Mouse (Mus musculus) ES-Bruce4 (cell line): ENCODE measurements around the gene Gtf2h2. TPM values are rescaled to one million over a fixed set of nuclear protein-coding genes. Genes with fewer than 3 reads are reported as not detected.
"Not testable (repeated sequence)": the region's sequence is repeated elsewhere in the genome, so short reads cannot be mapped to it uniquely, and the experiment has no call there.

Experiments
- H3K27ac ChIP-seq: 2 replicates; pipeline ENCODE4 v1.5.1; 2012; ENCODE audit warnings: low read length, inconsistent platforms; ENCODE audit not compliant: insufficient read depth
- H3K27me3 ChIP-seq: 2 replicates; pipeline ENCODE4 v1.6.1; 2012; ENCODE audit warnings: mild to moderate bottlenecking, low read length, inconsistent platforms; ENCODE audit not compliant: control insufficient read depth, poor library complexity, insufficient read depth, severe bottlenecking
- H3K36me3 ChIP-seq: 2 replicates; pipeline ENCODE4 v1.6.1; 2012; ENCODE audit warnings: inconsistent platforms, mild to moderate bottlenecking, low read length, moderate library complexity; ENCODE audit not compliant: control insufficient read depth, poor library complexity, insufficient read depth, severe bottlenecking
- H3K4me1 ChIP-seq: one replicate; pipeline ENCODE4 v1.8.1; 2011; ENCODE audit warnings: low read length; ENCODE audit not compliant: control insufficient read depth, insufficient read depth
- H3K4me3 ChIP-seq: 2 replicates; pipeline ENCODE4 v1.5.1; 2011; ENCODE audit warnings: low read depth, mild to moderate bottlenecking, low read length
- H3K9ac ChIP-seq: 2 replicates; pipeline ENCODE4 v1.6.1; 2012; ENCODE audit warnings: low read depth, mild to moderate bottlenecking, inconsistent platforms; ENCODE audit not compliant: poor library complexity, severe bottlenecking
- H3K9me3 ChIP-seq: replicated peaks from 2 replicates; pipeline ENCODE4 v1.6.1; 2012; ENCODE audit warnings: mild to moderate bottlenecking, low read length, inconsistent platforms; ENCODE audit not compliant: control insufficient read depth, poor library complexity, insufficient read depth, severe bottlenecking
- CTCF ChIP-seq: IDR thresholded peaks from one replicate; pipeline ENCODE4 v1.8.1; 2011; ENCODE audit warnings: low read depth, low read length
- EP300 ChIP-seq: IDR thresholded peaks from 2 replicates; pipeline ENCODE4 v1.6.1; 2011; ENCODE audit warnings: low read depth, low read length; ENCODE audit not compliant: insufficient read depth
- POLR2A ChIP-seq: IDR thresholded peaks from one replicate; pipeline ENCODE4 v1.8.1; 2011; ENCODE audit warnings: low read length; ENCODE audit not compliant: insufficient read depth
- polyA plus RNA-seq: library from polyadenylated mRNA; stranded (reverse); fragments of >200 nt; gene quantifications from 2 replicates; pipeline ENCODE4 v1.2.4, GENCODE M21; 2011; ENCODE audit warnings: low read depth; ENCODE audit not compliant: missing spikeins, insufficient read depth, insufficient read length

Gtf2h2 gene
- polyA plus RNA-seq, 1 experiment = 118 TPM

- no peaks in the 10 kb centered on the region for H3K4me1 ChIP-seq
- no peak overlapping the region for H3K4me3 ChIP-seq
- H3K27ac ChIP-seq = no peak overlapping the region
- H3K27me3 ChIP-seq = no peaks in the 10 kb centered on the region
- H3K9ac ChIP-seq = no peak overlapping the region
- no peak for TF ChIP-seq EP300
- no peak for TF ChIP-seq POLR2A
- no peak for TF ChIP-seq CTCF
- H3K36me3 ChIP-seq = no peaks in the 10 kb centered on the region
- H3K9me3 ChIP-seq = no peaks in the 10 kb centered on the region
These were observed 24.1 kb upstream of the Gtf2h2 start for GRCm38 (mm10) chr13:100516213-100517105.

- H3K27ac ChIP-seq = no peak overlapping the region
- no peaks in the 10 kb centered on the region for H3K4me1 ChIP-seq
- TF ChIP-seq POLR2A (no peak), EP300 (no peak), CTCF (no peak)
- H3K27me3 ChIP-seq = no peaks in the 10 kb centered on the region
- H3K36me3 ChIP-seq = no peaks in the 10 kb centered on the region
- H3K4me3 ChIP-seq = no peak overlapping the region
- no peaks in the 10 kb centered on the region for H3K9me3 ChIP-seq
- no peak overlapping the region for H3K9ac ChIP-seq
These were observed 20.4 kb upstream of the Gtf2h2 start for GRCm38 (mm10) chr13:100512792-100513191.

GRCm38 (mm10) chr13:100511860-100512364 lies 19.5 kb upstream of the Gtf2h2 start:
- Histone ChIP-seq H3K9ac (no peak overlapping the region), H3K27ac (no peak overlapping the region), H3K36me3 (no peaks in the 10 kb centered on the region), H3K4me3 (no peak overlapping the region), H3K4me1 (no peaks in the 10 kb centered on the region), H3K9me3 (no peaks in the 10 kb centered on the region), H3K27me3 (no peaks in the 10 kb centered on the region)
- TF ChIP-seq CTCF = no peak
- TF ChIP-seq EP300 = no peak
- no peak for TF ChIP-seq POLR2A

- Histone ChIP-seq H3K27me3 (no peaks in the 10 kb centered on the region), H3K27ac (no peak overlapping the region), H3K9ac (no peak overlapping the region), H3K36me3 (no peaks in the 10 kb centered on the region), H3K4me3 (no peak overlapping the region), H3K4me1 (no peaks in the 10 kb centered on the region), H3K9me3 (no peaks in the 10 kb centered on the region)
- TF ChIP-seq CTCF (no peak), POLR2A (no peak), EP300 (no peak)
These were observed 18.9 kb upstream of the Gtf2h2 start for GRCm38 (mm10) chr13:100511146-100511859.

GRCm38 (mm10) chr13:100499625-100500024 lies 7.2 kb upstream of the Gtf2h2 start:
- not testable (repeated sequence) for H3K4me1 ChIP-seq, H3K9me3 ChIP-seq, H3K4me3 ChIP-seq, H3K36me3 ChIP-seq, H3K9ac ChIP-seq, H3K27ac ChIP-seq, H3K27me3 ChIP-seq

GRCm38 (mm10) chr13:100495337-100495736 lies 3.0 kb upstream of the Gtf2h2 start:
- TF ChIP-seq EP300 (no peak), POLR2A (no peak), CTCF (no peak)
- no peak overlapping the region for H3K4me3 ChIP-seq
- no peak overlapping the region for H3K9ac ChIP-seq
- no peak overlapping the region for H3K27ac ChIP-seq
- H3K4me1 ChIP-seq = no peaks in the 10 kb centered on the region
- H3K27me3 ChIP-seq = no peaks in the 10 kb centered on the region
- no peaks in the 10 kb centered on the region for H3K36me3 ChIP-seq
- H3K9me3 ChIP-seq = no peaks in the 10 kb centered on the region
